In the genomic region with DNA sequence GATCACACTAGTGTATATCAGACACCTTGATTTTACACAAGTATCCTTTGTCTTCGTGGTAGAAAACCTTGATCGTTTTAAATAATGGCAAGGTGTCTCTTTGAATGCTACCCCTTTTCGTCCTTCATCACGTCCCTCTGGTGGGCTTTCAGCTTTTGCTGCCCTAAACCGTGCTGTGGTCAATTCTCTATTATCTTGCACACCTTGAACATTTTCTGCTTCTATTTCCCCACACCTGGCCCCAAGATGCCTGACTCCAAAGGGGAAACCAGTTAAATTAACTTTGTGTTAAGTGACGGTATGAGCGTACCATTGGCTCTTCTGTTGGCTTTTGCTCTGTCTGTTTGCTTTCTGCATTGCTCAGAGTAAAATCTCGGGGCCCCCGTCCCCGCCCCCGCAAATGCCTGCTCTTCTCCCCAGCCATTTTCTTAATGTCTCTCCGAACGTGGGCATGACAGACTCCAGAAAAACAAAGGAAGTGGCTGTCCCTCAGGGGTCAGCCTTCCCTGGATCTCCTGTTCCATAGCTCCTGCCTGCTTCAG, we compare ENCODE assay signal across 8 mouse cellular contexts.
A peak's percentile ranks its signal among the peaks of the same experiment; 100 is the strongest.
DNase-seq lines count a peak whose midpoint lies in the region; ATAC-seq lines count a peak whose summit lies in the region.

No protein-coding gene starts in this region.

- WGBS in heart, embryonic 10.5 days, result 13% methylated on average over 13 of the region's 13 CpGs
- 10% methylated on average over 13 of the region's 13 CpGs for WGBS in hindbrain, embryonic 11.5 days
- 11% methylated on average over 13 of the region's 13 CpGs for WGBS in midbrain, embryonic 10.5 days

- peak overlapping the region; percentile 59 for H3K4me3 ChIP-seq in heart, embryonic 10.5 days
- no peak overlapping the region for H3K4me3 ChIP-seq in hindbrain, embryonic 11.5 days (ENCODE audit: low read depth, low read length)
- H3K4me3 ChIP-seq in midbrain, embryonic 10.5 days, result peak overlapping the region; percentile 51; the same call in 1 of the 2 replicates

- H3K4me2 ChIP-seq in hindbrain, embryonic 11.5 days (replicated peaks; ENCODE audit: low read depth, low read length), result no peak overlapping the region; the same call in 1 of the 2 replicates

- intact Hi-C loops in gastrocnemius, postnatal 36 days (cut with DNase I), result no loop called here

- no peaks in the 10 kb centered on the region for H3K27me3 ChIP-seq in heart, embryonic 10.5 days (ENCODE audit: insufficient read depth, poor library complexity, severe bottlenecking)
- H3K27me3 ChIP-seq in hindbrain, embryonic 11.5 days (ENCODE audit: control insufficient read depth, insufficient read depth, low read length), result no peaks in the 10 kb centered on the region
- H3K27me3 ChIP-seq in midbrain, embryonic 10.5 days (ENCODE audit: low read depth, poor library complexity, severe bottlenecking), result no peaks in the 10 kb centered on the region

- H3K9ac ChIP-seq in hindbrain, embryonic 11.5 days (ENCODE audit: low read depth, low read length), result no peak overlapping the region

- H3K27ac ChIP-seq in heart, embryonic 10.5 days, result peak overlapping the region; percentile 92
- H3K27ac ChIP-seq in hindbrain, embryonic 11.5 days (ENCODE audit: low read depth, low read length), result peak overlapping the region; percentile 25
- H3K27ac ChIP-seq in midbrain, embryonic 10.5 days (replicated peaks), result peak overlapping the region; percentile 92

- no peaks in the 10 kb centered on the region for H3K36me3 ChIP-seq in heart, embryonic 10.5 days
- H3K36me3 ChIP-seq in hindbrain, embryonic 11.5 days (ENCODE audit: control insufficient read depth, insufficient read depth, low read length), result no peaks in the 10 kb centered on the region
- no peaks in the 10 kb centered on the region for H3K36me3 ChIP-seq in midbrain, embryonic 10.5 days

- peaks cover 58% of the 10 kb centered on the region for H3K4me1 ChIP-seq in heart, embryonic 10.5 days
- H3K4me1 ChIP-seq in hindbrain, embryonic 11.5 days (replicated peaks; ENCODE audit: control insufficient read depth, insufficient read depth, low read length), result peaks cover 6% of the 10 kb centered on the region; the same call in 1 of the 2 replicates
- peaks cover 70% of the 10 kb centered on the region for H3K4me1 ChIP-seq in midbrain, embryonic 10.5 days

- H3K9me3 ChIP-seq in heart, embryonic 10.5 days, result no peaks in the 10 kb centered on the region
- H3K9me3 ChIP-seq in hindbrain, embryonic 11.5 days (ENCODE audit: control insufficient read depth, low read length), result no peaks in the 10 kb centered on the region
- H3K9me3 ChIP-seq in midbrain, embryonic 10.5 days (replicated peaks), result no peaks in the 10 kb centered on the region

- no peak for DNase-seq in heart, embryonic 10.5 days (ENCODE audit: low spot score)
- no peak for DNase-seq in heart, adult 11 months
- DNase-seq in NIH3T3 (ENCODE audit: low read depth), result peak; percentile 27
- DNase-seq in hindbrain, embryonic 11.5 days (ENCODE audit: low spot score), result no peak
- DNase-seq in midbrain, embryonic 10.5 days (ENCODE audit: low spot score), result peak; percentile 32
- DNase-seq in adrenal gland, postnatal 4 days (ENCODE audit: low spot score in 2 of 2), result no peak
- no peak for DNase-seq in right cerebral cortex, postnatal 4 days
- no peak for DNase-seq in gastrocnemius, postnatal 36 days

- ATAC-seq in hindbrain, embryonic 11.5 days (ENCODE audit: low FRiP score), result no peak

Comparison
In these comparisons a context has a peak if more than half of its experiments do, and no peak if none do; other contexts are left out.
1. DNase-seq: peak in NIH3T3 (single experiment) and midbrain, embryonic 10.5 days (single experiment); none in heart, embryonic 10.5 days (single experiment), heart, adult 11 months (single experiment), hindbrain, embryonic 11.5 days (single experiment), adrenal gland, postnatal 4 days (0 of 2), right cerebral cortex, postnatal 4 days (single experiment) and gastrocnemius, postnatal 36 days (0 of 2).
2. H3K27ac ChIP-seq: peak in every context shown above with its lines; median percentile 92 in heart, embryonic 10.5 days; 92 in midbrain, embryonic 10.5 days; 25 in hindbrain, embryonic 11.5 days.